Mouse (Mus musculus) lung, adult 2 months (tissue): ENCODE measurements around the gene Rcan2.

ENCODE experiments used
- CTCF ChIP-seq: fragments of 200-500 bp; IDR thresholded peaks from 2 replicates; pipeline ENCODE4 v1.5.1; 2011; ENCODE audit warnings: mild to moderate bottlenecking, low read length, control low read depth; ENCODE audit not compliant: insufficient read depth
- POLR2A ChIP-seq: fragments of 200-500 bp; IDR thresholded peaks from 2 replicates; pipeline ENCODE4 v1.6.1; 2011; ENCODE audit warnings: low read depth, mild to moderate bottlenecking, control low read depth, low read length, borderline replicate concordance; ENCODE audit errors: extremely low read depth

- TF ChIP-seq POLR2A (no peak), CTCF (no peak)
Measured at GRCm38 (mm10) chr17:43877425-43877824, 76.3 kb downstream of the Rcan2 start.
